Mouse (Mus musculus) heart, embryonic 16.5 days (tissue): ENCODE measurements at regions not wholly inside any gene's neighbourhood (a gene's known extent, or its start where the extent isn't known, plus 50 kb on each side); places are given as distances from the start of the nearest gene placed in this dataset.

Source experiments
- ATAC-seq: fragments of 200-750 bp; cut with Nextera tagmentation; replicated peaks from 2 replicates; pipeline ENCODE4 v1.8.0; 2017; ENCODE audit warnings: moderate number of reproducible peaks; ENCODE audit not compliant: insufficient read depth, low FRiP score; ENCODE audit errors: extremely low read depth
- H3K27ac ChIP-seq: fragments of 300-500 bp; sonication (generic); 2 replicates; pipeline ENCODE4 v1.5.1; 2014; ENCODE audit warnings: mild to moderate bottlenecking, low read length, control low read depth, moderate library complexity
- H3K27me3 ChIP-seq: fragments of 300-500 bp; sonication (generic); 2 replicates; pipeline ENCODE4 v1.6.1; 2014; ENCODE audit warnings: low read length, mixed read lengths; ENCODE audit not compliant: control insufficient read depth, insufficient read depth
- H3K36me3 ChIP-seq: fragments of 300-500 bp; sonication (generic); 2 replicates; pipeline ENCODE4 v1.6.1; 2014; ENCODE audit not compliant: control insufficient read depth, insufficient read depth
- H3K4me1 ChIP-seq: fragments of 300-500 bp; sonication (generic); 2 replicates; pipeline ENCODE4 v1.6.1; 2014; ENCODE audit warnings: low read length, mixed read lengths; ENCODE audit not compliant: control insufficient read depth, insufficient read depth
- H3K4me2 ChIP-seq: fragments of 300-500 bp; sonication (generic); 2 replicates; pipeline ENCODE4 v1.6.1; 2014; ENCODE audit warnings: low read depth, mild to moderate bottlenecking, control low read depth, low read length
- H3K4me3 ChIP-seq: fragments of 300-500 bp; sonication (generic); 2 replicates; pipeline ENCODE4 v1.5.1; 2014; ENCODE audit warnings: mild to moderate bottlenecking, control low read depth, low read length
- H3K9ac ChIP-seq: fragments of 300-500 bp; sonication (generic); 2 replicates; pipeline ENCODE4 v1.6.1; 2014; ENCODE audit warnings: low read length, control low read depth
- H3K9me3 ChIP-seq: fragments of 300-500 bp; sonication (generic); replicated peaks from 2 replicates; pipeline ENCODE4 v1.6.1; 2016; ENCODE audit warnings: low read length; ENCODE audit not compliant: control insufficient read depth
- WGBS: fragments of 180-500 bp; shearing (Covaris S2); extraction: QIAGEN DNeasy Blood & Tissue Kit; methylation state at CpG from one replicate; pipeline ENCODE4 v1.1.7; 2014; 5-methylcytosine and 5-hydroxymethylcytosine counted together

DNA sequence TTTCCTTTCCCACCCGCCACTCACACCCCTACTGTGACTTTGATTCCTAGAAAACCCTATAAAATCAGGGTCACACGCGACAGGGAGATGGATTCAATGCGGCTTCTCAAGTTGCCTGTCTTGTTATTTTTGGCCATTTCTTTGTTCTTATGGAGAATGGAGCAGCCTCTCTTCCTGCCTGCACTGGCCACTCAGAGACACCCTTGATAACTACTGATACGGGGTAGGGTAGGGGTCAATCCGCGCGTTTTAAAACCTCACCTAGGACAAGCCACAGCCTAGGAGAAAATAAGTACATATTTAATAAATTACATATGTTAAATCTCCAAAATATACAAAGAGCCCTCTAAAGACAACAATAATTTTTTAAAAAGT is 309.2 kb downstream of the Matn1 start:
- H3K36me3 ChIP-seq = no peaks in the 10 kb centered on the region
- H3K9ac ChIP-seq = peak overlapping the region; percentile 50; the same call in 1 of the 2 replicates
- H3K9me3 ChIP-seq = no peaks in the 10 kb centered on the region
- H3K4me1 ChIP-seq = peaks cover 15% of the 10 kb centered on the region
- under 1% methylated on average over 8 of the region's 8 CpGs for WGBS
- no peak for ATAC-seq
- peak overlapping the region; percentile 51 for H3K4me2 ChIP-seq
- H3K4me3 ChIP-seq = peak overlapping the region; percentile 27; the same call in 1 of the 2 replicates
- no peak overlapping the region for H3K27ac ChIP-seq
- H3K27me3 ChIP-seq = no peaks in the 10 kb centered on the region

DNA sequence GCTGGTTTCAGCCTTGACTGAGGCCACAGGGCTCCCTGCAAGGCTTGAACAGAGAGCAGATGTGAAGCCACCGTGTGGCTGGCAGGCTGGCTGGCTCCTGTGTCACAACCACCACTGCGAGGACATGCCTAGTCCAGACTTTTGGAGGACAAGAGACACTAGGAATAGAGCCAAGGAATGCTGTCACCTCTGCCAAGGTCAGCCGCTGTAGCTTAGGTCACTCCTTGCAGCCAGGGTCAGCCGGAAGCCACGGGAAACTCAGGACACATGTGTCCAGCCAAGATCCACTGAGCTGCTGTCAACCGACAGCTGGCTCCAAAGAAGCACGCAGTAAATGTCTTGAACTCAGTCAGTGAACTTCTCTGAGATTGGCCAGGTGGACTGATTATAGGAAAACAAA is 310.1 kb downstream of the Matn1 start:
- no peak overlapping the region for H3K4me3 ChIP-seq
- H3K9ac ChIP-seq = no peak overlapping the region
- peak overlapping the region; percentile 45 for H3K27ac ChIP-seq
- no peaks in the 10 kb centered on the region for H3K9me3 ChIP-seq
- H3K27me3 ChIP-seq = no peaks in the 10 kb centered on the region
- WGBS = 29% methylated on average over 7 of the region's 7 CpGs
- no peak overlapping the region for H3K4me2 ChIP-seq
- H3K36me3 ChIP-seq = no peaks in the 10 kb centered on the region
- H3K4me1 ChIP-seq = peaks cover 15% of the 10 kb centered on the region
- ATAC-seq = no peak; the same call in 1 of the 2 replicates

DNA sequence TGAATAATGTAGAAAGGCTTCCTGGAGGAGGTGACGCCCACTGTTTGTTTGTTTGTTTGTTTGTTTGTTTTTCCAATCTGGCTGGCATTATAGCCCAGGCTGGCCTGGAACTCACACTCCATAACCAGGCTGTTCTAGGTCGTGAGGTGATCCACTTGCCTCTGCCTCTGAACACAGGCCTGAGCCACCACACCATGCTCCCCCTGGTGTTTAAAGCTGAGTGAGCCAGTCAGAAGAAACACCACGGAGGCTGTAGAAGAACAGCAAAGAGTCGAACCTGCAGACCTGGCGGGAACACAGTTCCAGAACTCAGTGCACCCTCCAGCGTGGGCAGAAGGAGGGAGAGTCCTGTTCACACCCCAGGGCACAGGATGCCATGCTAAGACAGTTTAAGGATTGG is 310.5 kb downstream of the Matn1 start:
- Histone ChIP-seq H3K27ac (no peak overlapping the region), H3K9me3 (no peaks in the 10 kb centered on the region), H3K4me3 (no peak overlapping the region), H3K36me3 (no peaks in the 10 kb centered on the region), H3K4me1 (peaks cover 15% of the 10 kb centered on the region), H3K9ac (no peak overlapping the region), H3K27me3 (no peaks in the 10 kb centered on the region), H3K4me2 (no peak overlapping the region)
- 0 out of 2 replicates have a peak, but pooled peaks have one; percentile 25 for ATAC-seq
- 50% methylated on average over 6 of the region's 6 CpGs for WGBS

DNA sequence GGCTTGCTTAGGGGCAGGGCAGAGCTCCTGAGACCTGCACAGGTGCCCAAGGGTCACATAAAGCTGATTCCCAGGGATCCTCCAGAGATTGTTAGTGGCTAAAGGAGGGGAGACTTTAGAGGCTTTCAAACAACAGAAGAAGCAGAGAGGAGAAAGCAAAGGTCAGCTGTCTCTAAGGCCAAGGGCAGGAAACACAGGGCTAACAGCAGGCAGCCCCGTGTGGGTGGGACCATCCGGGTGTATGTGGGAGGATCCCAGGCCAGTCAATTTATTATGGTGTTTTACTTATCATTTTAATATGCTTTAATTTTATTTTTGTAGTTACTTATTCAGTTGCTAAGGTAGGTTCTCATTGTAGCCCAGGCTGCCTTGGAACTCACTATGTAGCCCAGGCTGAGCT is 317.1 kb downstream of the Matn1 start:
- Histone ChIP-seq H3K4me2 (no peak overlapping the region), H3K9ac (no peak overlapping the region), H3K27ac (no peak overlapping the region), H3K4me3 (no peak overlapping the region), H3K9me3 (no peaks in the 10 kb centered on the region), H3K27me3 (peaks cover 3% of the 10 kb centered on the region; the same call in 1 of the 2 replicates), H3K36me3 (no peaks in the 10 kb centered on the region), H3K4me1 (0 out of 2 replicates have a peak, but pooled peaks cover 2% of the 10 kb centered on the region)
- no peak for ATAC-seq
- WGBS = 65% methylated on average over 2 of the region's 2 CpGs

DNA sequence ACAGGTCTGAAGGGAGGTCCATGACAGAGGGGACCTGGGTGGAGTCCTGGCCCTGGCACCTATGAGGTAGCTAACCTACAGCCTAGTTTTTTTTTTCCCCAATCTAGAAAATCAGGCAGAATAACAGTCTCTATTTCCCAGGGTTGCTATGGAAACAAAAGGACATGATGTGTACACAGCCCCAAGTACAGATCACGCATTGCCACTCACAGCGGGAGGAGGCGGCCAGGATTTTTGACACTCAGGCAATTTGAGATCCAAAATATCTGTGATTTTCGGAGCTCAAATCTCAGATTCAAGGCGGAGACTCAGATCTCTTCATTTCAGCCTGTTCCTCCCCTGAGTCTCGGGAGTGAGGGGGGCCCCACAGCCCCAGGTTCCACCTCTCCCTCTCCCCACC is 318.7 kb downstream of the Matn1 start:
- WGBS = 60% methylated on average over 6 of the region's 6 CpGs

DNA sequence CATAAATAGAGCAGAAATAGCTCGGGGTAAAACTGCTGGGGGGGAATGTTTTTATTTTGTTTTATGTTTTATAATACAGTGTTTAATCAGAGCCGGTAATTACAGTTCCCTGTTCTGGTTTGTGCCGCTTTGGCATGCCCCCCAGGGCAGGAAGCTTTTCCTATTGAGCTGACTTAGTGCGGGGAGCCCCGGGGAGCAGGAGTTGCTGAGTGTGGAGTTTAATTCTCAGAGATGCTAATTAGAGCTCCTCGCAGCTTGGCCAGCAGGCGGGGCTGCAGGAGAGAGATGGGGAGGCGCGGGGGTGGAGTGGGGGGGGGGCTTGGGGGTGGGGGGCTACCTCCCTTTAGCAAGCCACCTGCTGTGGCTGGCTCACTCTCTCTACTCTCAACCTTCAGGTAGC is 322.6 kb downstream of the Matn1 start:
- Histone ChIP-seq H3K4me2 (no peak overlapping the region), H3K27ac (no peak overlapping the region), H3K9me3 (no peaks in the 10 kb centered on the region), H3K4me1 (peaks cover 2% of the 10 kb centered on the region; the same call in 1 of the 2 replicates), H3K27me3 (peaks cover 9% of the 10 kb centered on the region; the same call in 1 of the 2 replicates), H3K9ac (no peak overlapping the region), H3K36me3 (no peaks in the 10 kb centered on the region), H3K4me3 (no peak overlapping the region)
- ATAC-seq = no peak
- WGBS = 30% methylated on average over 7 of the region's 9 CpGs

More for the DNA sequence above, 318.7 kb downstream of the Matn1 start:
- Histone ChIP-seq H3K9me3 (no peaks in the 10 kb centered on the region), H3K4me3 (no peak overlapping the region), H3K9ac (no peak overlapping the region), H3K27me3 (peaks cover 3% of the 10 kb centered on the region; the same call in 1 of the 2 replicates), H3K4me1 (peaks cover 2% of the 10 kb centered on the region; the same call in 1 of the 2 replicates), H3K36me3 (no peaks in the 10 kb centered on the region), H3K4me2 (no peak overlapping the region), H3K27ac (no peak overlapping the region)
- ATAC-seq = no peak

DNA sequence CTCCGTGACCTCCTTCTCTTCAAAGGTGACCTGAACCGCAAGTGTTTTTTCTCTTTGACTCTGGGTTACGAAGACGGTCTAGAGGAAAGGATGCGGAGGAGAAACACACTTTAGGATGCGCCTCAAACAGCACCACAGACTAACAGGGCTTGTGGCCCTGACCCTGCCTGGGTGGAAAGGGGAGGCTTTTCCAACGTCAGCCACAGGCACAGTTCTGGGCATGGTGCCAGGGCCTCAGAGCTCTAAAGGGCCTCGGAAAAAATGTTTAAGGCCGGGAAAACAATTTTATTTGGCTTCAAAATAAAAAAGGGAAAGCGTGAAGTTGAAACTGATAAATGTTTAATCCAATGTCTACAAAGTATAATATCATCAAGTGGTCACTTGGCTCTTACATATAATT is 323.6 kb downstream of the Matn1 start:
- WGBS = 37% methylated on average over 10 of the region's 10 CpGs
- ATAC-seq = no peak
- Histone ChIP-seq H3K27ac (no peak overlapping the region), H3K9me3 (no peaks in the 10 kb centered on the region), H3K27me3 (peaks cover 9% of the 10 kb centered on the region; the same call in 1 of the 2 replicates), H3K4me1 (peaks cover 2% of the 10 kb centered on the region; the same call in 1 of the 2 replicates), H3K4me3 (no peak overlapping the region), H3K36me3 (no peaks in the 10 kb centered on the region), H3K4me2 (no peak overlapping the region), H3K9ac (no peak overlapping the region)

DNA sequence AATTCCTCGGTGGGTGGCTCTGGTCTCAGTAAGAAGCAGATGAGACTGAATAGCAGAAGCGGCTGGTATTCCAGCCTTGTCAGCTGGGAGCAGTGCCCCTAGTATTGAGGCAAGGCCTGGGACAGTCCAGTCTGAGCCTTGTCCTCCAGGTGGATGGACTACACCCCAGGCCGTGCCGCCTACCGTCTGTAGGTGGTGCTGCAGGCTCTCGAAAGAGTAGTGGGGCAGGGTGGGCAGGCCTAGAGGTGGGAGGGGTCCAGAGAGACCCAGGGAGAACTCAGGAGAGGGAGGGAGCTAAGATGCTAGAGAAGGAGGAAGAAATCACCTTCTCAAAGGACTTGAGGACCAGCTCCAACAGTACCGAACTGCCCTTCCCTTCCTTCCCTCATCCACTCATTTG is 326.0 kb downstream of the Matn1 start:
- Histone ChIP-seq H3K36me3 (no peaks in the 10 kb centered on the region), H3K4me1 (no peaks in the 10 kb centered on the region; the same call in 1 of the 2 replicates), H3K27me3 (peaks cover 9% of the 10 kb centered on the region; the same call in 1 of the 2 replicates), H3K27ac (no peak overlapping the region), H3K9me3 (no peaks in the 10 kb centered on the region), H3K4me3 (no peak overlapping the region), H3K9ac (no peak overlapping the region), H3K4me2 (no peak overlapping the region)
- 25% methylated on average over 7 of the region's 7 CpGs for WGBS
- peak; percentile 38 for ATAC-seq

DNA sequence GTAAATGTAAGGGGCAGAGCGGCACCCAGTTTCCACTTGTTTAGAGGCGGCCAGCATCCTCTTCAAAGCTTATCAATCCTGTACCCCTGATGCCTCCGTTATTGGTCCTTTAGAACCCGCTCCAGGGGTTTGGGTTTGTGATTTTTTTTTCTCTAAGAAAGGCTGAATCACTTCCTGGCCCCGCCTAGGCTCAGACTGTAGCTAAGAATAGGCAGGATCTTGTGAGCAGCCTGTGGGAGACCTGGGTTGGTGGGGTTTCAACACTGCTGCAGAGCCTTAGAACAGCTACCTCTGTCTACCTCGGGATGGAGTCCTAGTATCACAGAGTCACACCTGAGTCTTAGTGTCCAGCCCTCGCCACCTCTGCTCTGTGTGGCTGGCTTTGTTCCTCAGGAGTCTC is 327.9 kb downstream of the Matn1 start:
- WGBS = 60% methylated on average over 7 of the region's 7 CpGs
- no peak overlapping the region for H3K9ac ChIP-seq
- H3K4me3 ChIP-seq = no peak overlapping the region
- no peaks in the 10 kb centered on the region; the same call in 1 of the 2 replicates for H3K4me1 ChIP-seq
- no peak for ATAC-seq
- H3K36me3 ChIP-seq = no peaks in the 10 kb centered on the region
- H3K4me2 ChIP-seq = no peak overlapping the region
- peaks cover 6% of the 10 kb centered on the region; the same call in 1 of the 2 replicates for H3K27me3 ChIP-seq
- no peaks in the 10 kb centered on the region for H3K9me3 ChIP-seq
- no peak overlapping the region for H3K27ac ChIP-seq
